Mouse (Mus musculus) forebrain, embryonic 14.5 days (tissue): ENCODE data around the gene Gm11567. TPM values are rescaled to one million over a fixed set of nuclear protein-coding genes. Genes with fewer than 3 reads are reported as not detected.
"Not testable (repeated sequence)": the region's sequence is repeated elsewhere in the genome, so short reads cannot be mapped to it uniquely, and the experiment has no call there.

Experiments
- ATAC-seq: fragments of 200-750 bp; cut with Nextera tagmentation; 2 replicates; pipeline ENCODE4 v1.8.0; 2017; ENCODE audit warnings: mild to moderate bottlenecking, moderate library complexity
- DNase-seq: peaks from one replicate; pipeline ENCODE4 v3.0.0-alpha.2; 2015; ENCODE audit warnings: low spot score
- H3K27ac ChIP-seq: fragments of 300-500 bp; sonication (generic); 2 replicates; pipeline ENCODE4 v1.5.1; 2014; ENCODE audit warnings: low read depth, mild to moderate bottlenecking, control low read depth, low read length, moderate library complexity
- H3K27me3 ChIP-seq: fragments of 300-500 bp; sonication (generic); replicated peaks from 2 replicates; pipeline ENCODE4 v1.6.1; 2014; ENCODE audit warnings: low read length, control low read depth, mixed read lengths; ENCODE audit not compliant: control insufficient read depth, insufficient read depth
- H3K36me3 ChIP-seq: fragments of 300-500 bp; sonication (generic); 2 replicates; pipeline ENCODE4 v1.6.1; 2014; ENCODE audit warnings: low read length, control low read depth; ENCODE audit not compliant: control insufficient read depth, insufficient read depth
- H3K4me1 ChIP-seq: fragments of 300-500 bp; sonication (generic); 2 replicates; pipeline ENCODE4 v1.6.1; 2014; ENCODE audit warnings: antibody characterized with exemption, low read length, control low read depth; ENCODE audit not compliant: control insufficient read depth, insufficient read depth
- H3K4me2 ChIP-seq: fragments of 300-500 bp; sonication (generic); 2 replicates; pipeline ENCODE4 v1.6.1; 2014; ENCODE audit warnings: mild to moderate bottlenecking, control low read depth, low read length
- H3K4me3 ChIP-seq: fragments of 300-500 bp; sonication (generic); 2 replicates; pipeline ENCODE4 v1.5.1; 2014; ENCODE audit warnings: low read depth, low read length, control low read depth
- H3K9ac ChIP-seq: fragments of 300-500 bp; sonication (generic); 2 replicates; pipeline ENCODE4 v1.6.1; 2014; ENCODE audit warnings: mild to moderate bottlenecking, low read length, control low read depth, moderate library complexity
- H3K9me3 ChIP-seq: fragments of 300-500 bp; sonication (generic); replicated peaks from 2 replicates; pipeline ENCODE4 v1.6.1; 2016; ENCODE audit warnings: low read length, control low read depth, mixed read lengths; ENCODE audit not compliant: control insufficient read depth
- WGBS: fragments of 180-500 bp; shearing (Covaris S2); extraction: QIAGEN DNeasy Blood & Tissue Kit; methylation state at CpG from one replicate; pipeline ENCODE4 v1.1.7; 2014; 5-methylcytosine and 5-hydroxymethylcytosine counted together
- polyA plus RNA-seq: library from polyadenylated mRNA; unstranded; fragments of >200 nt; fragmentation: Nextera tagmentation; extraction: Ambion mirVana; gene quantifications from 2 replicates; pipeline ENCODE4 v1.2.1, GENCODE M21; 2014

Gene Gm11567
- polyA plus RNA-seq, 1 experiment from 2014 or later, result not detected

DNA sequence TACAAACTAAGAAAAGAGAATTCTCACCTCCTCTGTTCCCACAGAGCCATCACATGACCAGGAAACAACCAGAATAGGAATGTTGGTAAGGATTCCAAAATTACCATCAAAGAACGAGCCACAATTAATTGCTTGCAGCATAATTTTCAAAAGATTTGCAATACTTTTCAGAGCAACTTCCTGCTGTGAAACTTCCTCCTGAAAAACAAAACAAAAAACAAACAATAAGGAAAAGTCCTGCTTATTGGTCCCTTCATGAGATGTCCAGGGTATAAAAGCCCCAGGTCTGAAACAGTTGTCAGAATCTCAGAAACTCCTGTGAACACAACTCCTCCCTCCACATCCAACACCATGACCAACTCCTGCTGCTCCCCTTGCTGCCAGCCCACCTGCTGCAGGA is 5.9 kb upstream of the Gm11567 start, which contains the start of gene Krtap9-1:
Krtap9-1 (plus strand) TSS at position 301 of the 400 bp plus-strand sequence.
- DNase-seq, result not testable (repeated sequence)

DNA sequence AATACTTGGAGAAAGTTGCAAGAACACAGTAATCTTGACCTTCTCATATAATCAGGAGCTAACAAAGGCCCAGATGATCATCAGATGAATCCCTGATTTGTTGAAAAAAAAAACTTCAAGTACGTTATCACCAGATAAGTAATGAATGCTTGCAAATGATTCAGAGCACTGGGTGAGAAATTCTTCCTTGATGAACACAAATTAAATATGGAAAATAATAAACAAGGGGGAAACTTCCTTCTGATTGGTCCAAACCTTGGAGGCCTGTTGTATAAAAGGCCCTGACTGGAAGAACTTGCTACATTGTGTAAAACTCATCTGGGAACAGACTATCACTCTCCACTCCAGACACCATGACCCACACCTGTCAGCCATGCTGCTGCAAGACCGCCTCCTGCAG is 28.6 kb downstream of the Gm11567 start, which contains the start of gene Krtap31-1:
Krtap31-1 (plus strand) TSS at position 301 of the 400 bp plus-strand sequence.
- H3K9ac ChIP-seq, result no peak within 1 kb of the TSS
- H3K27ac ChIP-seq, result no peak within 1 kb of the TSS
- H3K36me3 ChIP-seq, result no peaks in the 10 kb centered on the region
- H3K9me3 ChIP-seq, result no peaks in the 10 kb centered on the region
- no peak within 1 kb of the TSS for H3K4me2 ChIP-seq
- no peak for DNase-seq
- H3K4me3 ChIP-seq, result no peak within 1 kb of the TSS
- no peaks in the 10 kb centered on the region for H3K4me1 ChIP-seq
- 85% methylated on average over 2 of the region's 2 CpGs for WGBS
- no peak for ATAC-seq
- no peaks in the 10 kb centered on the region for H3K27me3 ChIP-seq

More for the DNA sequence above, 5.9 kb upstream of the Gm11567 start, which contains the start of gene Krtap9-1:
- H3K4me2 ChIP-seq, H3K27ac ChIP-seq, H3K9me3 ChIP-seq, ATAC-seq, H3K4me3 ChIP-seq, H3K27me3 ChIP-seq, H3K36me3 ChIP-seq, H3K9ac ChIP-seq, H3K4me1 ChIP-seq: not testable (repeated sequence)
- WGBS, result 60% methylated on average over 1 of the region's 1 CpGs

DNA sequence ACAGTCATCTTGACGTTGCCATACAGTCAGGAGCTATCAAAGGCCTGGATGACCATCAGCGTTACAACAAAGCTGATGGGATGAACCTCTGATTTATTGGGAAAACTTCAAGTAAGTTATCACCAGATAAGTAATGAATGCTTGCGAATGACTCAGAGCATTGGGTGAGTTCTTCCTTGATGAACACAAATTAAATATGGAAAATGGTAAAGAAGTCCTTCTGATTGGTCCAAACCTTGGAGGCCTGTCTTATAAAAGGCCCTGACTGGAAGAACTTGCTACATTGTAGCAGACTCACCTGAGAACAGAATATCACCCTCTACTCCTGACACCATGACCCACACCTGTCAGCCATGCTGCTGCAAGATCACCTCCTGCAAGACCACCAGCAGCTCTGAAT is 35.5 kb downstream of the Gm11567 start, which contains the start of gene Gm11565:
Gm11565 (plus strand) TSS at position 301 of the 400 bp plus-strand sequence.
- DNase-seq (no peak), ATAC-seq (no peak)
- no peak within 1 kb of the TSS for H3K4me2 ChIP-seq
- no peak within 1 kb of the TSS for H3K9ac ChIP-seq
- no peak within 1 kb of the TSS for H3K27ac ChIP-seq
- no peaks in the 10 kb centered on the region for H3K4me1 ChIP-seq
- H3K36me3 ChIP-seq, result no peaks in the 10 kb centered on the region
- 92% methylated on average over 3 of the region's 3 CpGs for WGBS
- no peaks in the 10 kb centered on the region for H3K27me3 ChIP-seq
- no peak within 1 kb of the TSS for H3K4me3 ChIP-seq
- no peaks in the 10 kb centered on the region for H3K9me3 ChIP-seq

Other genes starting within 250 kb of the Gm11567 start
- gene Krtap4-2, start 244.1 kb upstream of the Gm11567 start, polyA plus RNA-seq, result not detected in 2 replicates
- gene Krtap4-7, start 235.1 kb upstream of the Gm11567 start, polyA plus RNA-seq, result not detected in 2 replicates
- not detected in 2 replicates for gene Gm11555, start 229.0 kb upstream of the Gm11567 start, polyA plus RNA-seq
- gene Gm11563, start 220.2 kb upstream of the Gm11567 start, polyA plus RNA-seq, result not detected in 2 replicates
- gene Krtap4-6, start 213.2 kb upstream of the Gm11567 start, polyA plus RNA-seq, result not detected in 2 replicates
- gene Gm14190, start 188.4 kb upstream of the Gm11567 start, polyA plus RNA-seq, result not detected in 2 replicates
- gene Gm14180, start 144.9 kb upstream of the Gm11567 start, polyA plus RNA-seq, result not detected in 2 replicates
- gene Gm11595, start 106.3 kb upstream of the Gm11567 start, polyA plus RNA-seq, result not detected in 2 replicates
- not detected in 2 replicates for gene Krtap4-8, start 98.5 kb upstream of the Gm11567 start, polyA plus RNA-seq
- not detected in 2 replicates for gene Krtap4-9, start 94.0 kb upstream of the Gm11567 start, polyA plus RNA-seq
- gene Gm11596, start 85.7 kb upstream of the Gm11567 start, polyA plus RNA-seq, result not detected in 2 replicates
- not detected in 2 replicates for gene Gm11569, start 80.3 kb upstream of the Gm11567 start, polyA plus RNA-seq
- gene Gm11554, start 74.7 kb upstream of the Gm11567 start, polyA plus RNA-seq, result not detected in 2 replicates
- not detected in 2 replicates for gene Krtap4-13, start 69.3 kb upstream of the Gm11567 start, polyA plus RNA-seq
- gene Gm11564, start 63.5 kb upstream of the Gm11567 start, polyA plus RNA-seq, result not detected in 2 replicates
- gene 2300003K06Rik, start 41.1 kb upstream of the Gm11567 start, polyA plus RNA-seq, result not detected in 2 replicates
- not detected in 2 replicates for gene Krtap4-16, start 27.6 kb upstream of the Gm11567 start, polyA plus RNA-seq
- not detected in 2 replicates for gene Gm11568, start 21.3 kb upstream of the Gm11567 start, polyA plus RNA-seq
- not detected in 2 replicates for gene Gm11559, start 14.7 kb upstream of the Gm11567 start, polyA plus RNA-seq
- not detected in 2 replicates for gene Krtap9-1, start 5.8 kb upstream of the Gm11567 start, polyA plus RNA-seq
- not detected in 2 replicates for gene Krtap31-1, start 28.7 kb downstream of the Gm11567 start, polyA plus RNA-seq
- not detected in 2 replicates for gene Gm11565, start 35.6 kb downstream of the Gm11567 start, polyA plus RNA-seq
- gene Krtap31-2, start 57.1 kb downstream of the Gm11567 start, polyA plus RNA-seq, result not detected in 2 replicates
- not detected in 2 replicates for gene Krtap9-5, start 69.3 kb downstream of the Gm11567 start, polyA plus RNA-seq
- not detected in 2 replicates for gene Krtap29-1, start 99.9 kb downstream of the Gm11567 start, polyA plus RNA-seq
- gene Krtap16-1, start 107.4 kb downstream of the Gm11567 start, polyA plus RNA-seq, result 0.09 TPM in 1 of 2 replicates, not detected in the other
- gene Krtap17-1, start 114.8 kb downstream of the Gm11567 start, polyA plus RNA-seq, result 0.30 TPM in 1 of 2 replicates, not detected in the other
- gene Krt33a, start 137.0 kb downstream of the Gm11567 start, polyA plus RNA-seq, result not detected in 2 replicates
- gene Krt33b, start 150.7 kb downstream of the Gm11567 start, polyA plus RNA-seq, result not detected in 2 replicates
- gene Krt34, start 162.4 kb downstream of the Gm11567 start, polyA plus RNA-seq, result not detected in 2 replicates
- not detected in 2 replicates for gene Krt31, start 171.4 kb downstream of the Gm11567 start, polyA plus RNA-seq
- not detected in 2 replicates for gene Krt32, start 209.0 kb downstream of the Gm11567 start, polyA plus RNA-seq
- not detected in 2 replicates for gene Krt35, start 217.1 kb downstream of the Gm11567 start, polyA plus RNA-seq
- gene Krt36, start 226.4 kb downstream of the Gm11567 start, polyA plus RNA-seq, result not detected in 2 replicates
- gene Krt13, start 242.4 kb downstream of the Gm11567 start, polyA plus RNA-seq, result not detected in 2 replicates